Mouse (Mus musculus) intestine, embryonic 14.5 days (tissue): ENCODE data around the gene Tex14. TPM values are rescaled to one million over a fixed set of nuclear protein-coding genes. Genes with fewer than 3 reads are reported as not detected.

Source experiments
- ATAC-seq: fragments of 200-750 bp; cut with Nextera tagmentation; replicated peaks from 2 replicates; pipeline ENCODE4 v1.8.0; 2017; ENCODE audit warnings: low read depth, moderate number of reproducible peaks, moderate TSS enrichment, moderate library complexity; ENCODE audit not compliant: low FRiP score, low TSS enrichment
- DNase-seq: peaks from one replicate; pipeline ENCODE4 v3.0.0-alpha.2; 2018; ENCODE audit warnings: low spot score
- H3K27ac ChIP-seq: fragments of 300-500 bp; sonication (generic); 2 replicates; pipeline ENCODE4 v1.5.1; 2014; ENCODE audit warnings: low read depth, mild to moderate bottlenecking, control low read depth
- H3K27me3 ChIP-seq: fragments of 300-500 bp; sonication (generic); replicated peaks from 2 replicates; pipeline ENCODE4 v1.6.1; 2014; ENCODE audit warnings: low read length, control low read depth; ENCODE audit not compliant: control insufficient read depth, insufficient read depth
- H3K36me3 ChIP-seq: fragments of 300-500 bp; sonication (generic); 2 replicates; pipeline ENCODE4 v1.6.1; 2014; ENCODE audit warnings: low read length, control low read depth; ENCODE audit not compliant: control insufficient read depth, insufficient read depth
- H3K4me1 ChIP-seq: fragments of 300-500 bp; sonication (generic); replicated peaks from 2 replicates; pipeline ENCODE4 v1.6.1; 2014; ENCODE audit warnings: low read length, control low read depth, mixed read lengths; ENCODE audit not compliant: control insufficient read depth, insufficient read depth
- H3K4me2 ChIP-seq: fragments of 300-500 bp; sonication (generic); 2 replicates; pipeline ENCODE4 v1.6.1; 2014; ENCODE audit warnings: low read length
- H3K4me3 ChIP-seq: fragments of 300-500 bp; sonication (generic); 2 replicates; pipeline ENCODE4 v1.5.1; 2014; ENCODE audit warnings: low read depth, low read length, control low read depth, mixed read lengths
- H3K9ac ChIP-seq: fragments of 300-500 bp; sonication (generic); 2 replicates; pipeline ENCODE4 v1.6.1; 2014; ENCODE audit warnings: mild to moderate bottlenecking, low read length
- H3K9me3 ChIP-seq: fragments of 300-500 bp; sonication (generic); 2 replicates; pipeline ENCODE4 v1.6.1; 2016; ENCODE audit warnings: low read length, control low read depth; ENCODE audit not compliant: control insufficient read depth
- WGBS: fragments of 180-500 bp; shearing (Covaris S2); extraction: QIAGEN DNeasy Blood & Tissue Kit; methylation state at CpG from one replicate; pipeline ENCODE4 v1.1.7; 2014; 5-methylcytosine and 5-hydroxymethylcytosine counted together
- polyA plus RNA-seq: library from polyadenylated mRNA; unstranded; fragments of >200 nt; fragmentation: Nextera tagmentation; extraction: Ambion mirVana; gene quantifications from 2 replicates; pipeline ENCODE4 v1.2.1, GENCODE M21; 2014

Gene Tex14
- polyA plus RNA-seq, 1 experiment from 2014 or later, result 0.65 TPM

GRCm38 (mm10) chr11:87570743-87571142 lies 165.9 kb downstream of the Tex14 start:
- 72% methylated on average over 5 of the region's 5 CpGs for WGBS
- Histone ChIP-seq H3K9ac (no peak overlapping the region), H3K27me3 (no peaks in the 10 kb centered on the region), H3K4me3 (no peak overlapping the region), H3K4me2 (no peak overlapping the region), H3K36me3 (no peaks in the 10 kb centered on the region), H3K27ac (no peak overlapping the region), H3K9me3 (no peaks in the 10 kb centered on the region), H3K4me1 (no peaks in the 10 kb centered on the region)
- no peak for DNase-seq
- no peak for ATAC-seq

GRCm38 (mm10) chr11:87571361-87571950 lies 166.6 kb downstream of the Tex14 start:
- WGBS, result 88% methylated on average over 1 of the region's 1 CpGs
- no peaks in the 10 kb centered on the region for H3K36me3 ChIP-seq
- no peaks in the 10 kb centered on the region for H3K4me1 ChIP-seq
- no peak overlapping the region for H3K27ac ChIP-seq
- no peak overlapping the region for H3K4me3 ChIP-seq
- no peaks in the 10 kb centered on the region for H3K27me3 ChIP-seq
- H3K9ac ChIP-seq, result no peak overlapping the region
- H3K4me2 ChIP-seq, result no peak overlapping the region
- ATAC-seq (no peak), DNase-seq (no peak)
- no peaks in the 10 kb centered on the region for H3K9me3 ChIP-seq

- H3K4me2 ChIP-seq, result no peak overlapping the region
- peaks cover 6% of the 10 kb centered on the region for H3K4me1 ChIP-seq
- no peak overlapping the region for H3K27ac ChIP-seq
- no peak overlapping the region for H3K4me3 ChIP-seq
- ATAC-seq (no peak), DNase-seq (no peak)
- no peaks in the 10 kb centered on the region for H3K36me3 ChIP-seq
- 67% methylated on average over 7 of the region's 7 CpGs for WGBS
- no peaks in the 10 kb centered on the region for H3K9me3 ChIP-seq
- no peaks in the 10 kb centered on the region for H3K27me3 ChIP-seq
- H3K9ac ChIP-seq, result no peak overlapping the region
Measured at GRCm38 (mm10) chr11:87573751-87574150, 168.9 kb downstream of the Tex14 start.

- Histone ChIP-seq H3K27me3 (no peaks in the 10 kb centered on the region), H3K27ac (no peak overlapping the region), H3K9me3 (no peaks in the 10 kb centered on the region), H3K4me3 (no peak overlapping the region), H3K4me1 (peaks cover 6% of the 10 kb centered on the region), H3K36me3 (no peaks in the 10 kb centered on the region), H3K9ac (no peak overlapping the region), H3K4me2 (no peak overlapping the region)
- 58% methylated on average over 21 of the region's 21 CpGs for WGBS
- ATAC-seq, result no peak
- no peak for DNase-seq
Measured at GRCm38 (mm10) chr11:87574520-87575180, 169.8 kb downstream of the Tex14 start.

GRCm38 (mm10) chr11:87577601-87578248 lies 172.9 kb downstream of the Tex14 start:
- no peak for ATAC-seq
- WGBS, result 25% methylated on average over 6 of the region's 6 CpGs
- no peaks in the 10 kb centered on the region for H3K9me3 ChIP-seq
- no peaks in the 10 kb centered on the region for H3K27me3 ChIP-seq
- H3K9ac ChIP-seq, result 0 out of 2 replicates have a peak overlapping the region, but pooled peaks have one; percentile 44
- peak overlapping the region; percentile 50 for H3K4me3 ChIP-seq
- DNase-seq, result no peak
- peak overlapping the region; percentile 95 for H3K4me2 ChIP-seq
- peaks cover 6% of the 10 kb centered on the region for H3K4me1 ChIP-seq
- no peak overlapping the region for H3K27ac ChIP-seq
- no peaks in the 10 kb centered on the region for H3K36me3 ChIP-seq

GRCm38 (mm10) chr11:87578249-87578962 lies 173.5 kb downstream of the Tex14 start:
- no peaks in the 10 kb centered on the region for H3K27me3 ChIP-seq
- peak overlapping the region; percentile 95 for H3K4me2 ChIP-seq
- ATAC-seq, result peak; percentile 78

GRCm38 (mm10) chr11:87578963-87579601 lies 174.2 kb downstream of the Tex14 start:
- ATAC-seq, result peak; percentile 30; the same call in 1 of the 2 replicates
- Histone ChIP-seq H3K36me3 (no peaks in the 10 kb centered on the region), H3K4me3 (peak overlapping the region; percentile 50), H3K4me2 (peak overlapping the region; percentile 95), H3K4me1 (peaks cover 6% of the 10 kb centered on the region), H3K9ac (peak overlapping the region; percentile 44; the same call in 1 of the 2 replicates), H3K27ac (no peak overlapping the region), H3K9me3 (no peaks in the 10 kb centered on the region), H3K27me3 (no peaks in the 10 kb centered on the region)
- DNase-seq, result no peak
- 23% methylated on average over 10 of the region's 10 CpGs for WGBS

More at GRCm38 (mm10) chr11:87578249-87578962, 173.5 kb downstream of the Tex14 start:
- Histone ChIP-seq H3K27ac (no peak overlapping the region), H3K9ac (peak overlapping the region; percentile 44), H3K9me3 (no peaks in the 10 kb centered on the region), H3K36me3 (no peaks in the 10 kb centered on the region), H3K4me1 (peaks cover 6% of the 10 kb centered on the region), H3K4me3 (peak overlapping the region; percentile 50)
- under 1% methylated on average over 40 of the region's 40 CpGs for WGBS
- peak; percentile 82 for DNase-seq

- DNase-seq, result no peak
- no peaks in the 10 kb centered on the region for H3K36me3 ChIP-seq
- H3K27ac ChIP-seq, result no peak overlapping the region
- no peak overlapping the region for H3K4me3 ChIP-seq
- no peak overlapping the region for H3K9ac ChIP-seq
- no peaks in the 10 kb centered on the region for H3K9me3 ChIP-seq
- no peak overlapping the region for H3K4me2 ChIP-seq
- ATAC-seq, result no peak
- 53% methylated on average over 1 of the region's 1 CpGs for WGBS
- peaks cover 7% of the 10 kb centered on the region for H3K4me1 ChIP-seq
- H3K27me3 ChIP-seq, result no peaks in the 10 kb centered on the region
Measured at GRCm38 (mm10) chr11:87579713-87580112, 174.8 kb downstream of the Tex14 start.
